Mouse (Mus musculus) hindbrain, postnatal 0 days (tissue): ENCODE measurements around the gene Zbtb33. TPM values are rescaled to one million over a fixed set of nuclear protein-coding genes. Genes with fewer than 3 reads are reported as not detected.
"Not testable (repeated sequence)": the region's sequence is repeated elsewhere in the genome, so short reads cannot be mapped to it uniquely, and the experiment has no call there.

ENCODE experiments used
- ATAC-seq: fragments of 200-750 bp; cut with Nextera tagmentation; 2 replicates; pipeline ENCODE4 v1.8.0; 2017; ENCODE audit warnings: mild to moderate bottlenecking, moderate TSS enrichment, moderate library complexity
- DNase-seq: peaks from one replicate; pipeline ENCODE4 v3.0.0-alpha.2; 2015; ENCODE audit warnings: low spot score
- H3K27ac ChIP-seq: fragments of 300-500 bp; sonication (generic); 2 replicates; pipeline ENCODE4 v1.5.1; 2014; ENCODE audit warnings: mild to moderate bottlenecking
- H3K27me3 ChIP-seq: fragments of 300-500 bp; sonication (generic); 2 replicates; pipeline ENCODE4 v1.6.1; 2014; ENCODE audit warnings: low read length, mixed read lengths; ENCODE audit not compliant: insufficient read depth
- H3K36me3 ChIP-seq: fragments of 300-500 bp; sonication (generic); 2 replicates; pipeline ENCODE4 v1.6.1; 2014; ENCODE audit warnings: low read length, mixed read lengths; ENCODE audit not compliant: insufficient read depth
- H3K4me1 ChIP-seq: fragments of 300-500 bp; sonication (generic); 2 replicates; pipeline ENCODE4 v1.6.1; 2014; ENCODE audit warnings: antibody characterized with exemption, low read length, mixed read lengths; ENCODE audit not compliant: insufficient read depth
- H3K4me2 ChIP-seq: fragments of 300-500 bp; sonication (generic); 2 replicates; pipeline ENCODE4 v1.6.1; 2014; ENCODE audit warnings: low read depth, mild to moderate bottlenecking, low read length, moderate library complexity, mixed read lengths
- H3K4me3 ChIP-seq: fragments of 300-500 bp; sonication (generic); 2 replicates; pipeline ENCODE4 v1.5.1; 2014; ENCODE audit warnings: low read length
- H3K9ac ChIP-seq: fragments of 300-500 bp; sonication (generic); replicated peaks from 2 replicates; pipeline ENCODE4 v1.6.1; 2014; ENCODE audit warnings: mild to moderate bottlenecking, low read length, moderate library complexity, mixed read lengths
- H3K9me3 ChIP-seq: fragments of 300-500 bp; sonication (generic); 2 replicates; pipeline ENCODE4 v1.6.1; 2016; ENCODE audit warnings: low read length, mixed read lengths
- CTCF ChIP-seq: IDR thresholded peaks from 2 replicates; pipeline ENCODE4 v1.5.1; 2016; ENCODE audit warnings: antibody characterized with exemption, control low read depth, low read depth
- WGBS: fragments of 180-500 bp; shearing (Covaris S2); extraction: QIAGEN DNeasy Blood & Tissue Kit; methylation state at CpG from one replicate; pipeline ENCODE4 v1.1.7; 2014; 5-methylcytosine and 5-hydroxymethylcytosine counted together
- polyA plus RNA-seq: library from polyadenylated mRNA; unstranded; fragments of >200 nt; fragmentation: Nextera tagmentation; extraction: Ambion mirVana; gene quantifications from 2 replicates; pipeline ENCODE4 v1.2.1, GENCODE M21; 2015
- total RNA-seq: library from RNA; depleted of rRNA; stranded (reverse); fragments of >200 nt; gene quantifications from 2 replicates; pipeline ENCODE4 v1.2.3, GENCODE M21; 2014; rRNA removed

Gene Zbtb33
- total RNA-seq (20.5 and 26.8 TPM in 2 replicates), polyA plus RNA-seq (3.0 and 3.3 TPM in 2 replicates)

DNA sequence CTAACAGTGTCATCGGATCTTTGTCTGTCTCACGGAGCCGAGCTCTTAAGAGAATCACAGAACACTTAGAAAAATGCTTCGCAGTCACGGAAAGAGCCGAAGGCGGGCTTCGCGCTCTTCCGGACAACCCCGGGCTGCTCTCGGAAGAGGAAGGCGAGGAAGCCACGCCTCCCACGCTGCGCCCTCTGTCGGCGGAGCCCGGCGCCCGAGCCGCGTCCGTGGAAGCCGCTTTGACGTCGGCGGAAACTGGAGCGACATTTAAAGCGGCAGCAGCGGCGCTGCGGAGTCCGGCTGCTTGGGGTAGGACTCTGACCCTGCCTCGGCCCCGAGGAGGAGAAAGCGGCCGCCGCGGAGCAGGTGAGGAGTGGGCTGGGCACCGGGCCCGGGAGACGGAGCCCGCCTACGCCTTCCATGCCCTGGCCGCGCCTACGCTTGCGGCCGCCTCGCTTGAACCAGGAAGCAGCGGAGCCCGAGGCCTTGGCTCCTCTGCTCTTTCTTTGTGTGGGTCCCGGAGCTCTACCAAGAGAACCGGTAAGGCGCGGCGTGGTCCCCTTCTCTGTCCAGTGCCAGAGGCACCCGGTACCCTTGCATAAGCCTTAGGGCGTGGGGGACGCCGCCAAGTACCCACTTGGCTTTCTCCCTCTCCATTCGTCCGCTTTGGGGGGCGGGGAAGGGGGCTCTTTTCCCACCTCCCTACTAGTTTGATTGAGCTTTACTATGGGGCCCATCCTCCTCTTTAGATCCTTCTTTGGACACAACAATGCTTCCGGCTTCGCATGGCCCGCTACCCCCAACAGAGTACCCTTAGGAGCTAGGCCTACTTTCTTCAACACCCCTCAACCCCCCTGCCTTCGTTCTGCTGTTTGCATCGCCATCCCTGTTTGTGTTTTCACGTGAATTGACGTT, at the start of gene Zbtb33:
TSS of gene Zbtb33 (plus strand) at position 242 of the 906 bp plus-strand sequence.
- Histone ChIP-seq H3K4me2 (peak within 1 kb of the TSS; percentile 63), H3K9me3 (no peaks in the 10 kb centered on the region), H3K36me3 (no peaks in the 10 kb centered on the region), H3K27me3 (no peaks in the 10 kb centered on the region), H3K4me3 (peak within 1 kb of the TSS; percentile 57), H3K4me1 (no peaks in the 10 kb centered on the region), H3K27ac (peak within 1 kb of the TSS; percentile 74), H3K9ac (peak within 1 kb of the TSS; percentile 78)
- peak; percentile 97 for ATAC-seq
- WGBS, result 27% methylated on average over 71 of the region's 72 CpGs
- peak; percentile 91 for DNase-seq
- TF ChIP-seq CTCF, result peak; percentile 76

DNA sequence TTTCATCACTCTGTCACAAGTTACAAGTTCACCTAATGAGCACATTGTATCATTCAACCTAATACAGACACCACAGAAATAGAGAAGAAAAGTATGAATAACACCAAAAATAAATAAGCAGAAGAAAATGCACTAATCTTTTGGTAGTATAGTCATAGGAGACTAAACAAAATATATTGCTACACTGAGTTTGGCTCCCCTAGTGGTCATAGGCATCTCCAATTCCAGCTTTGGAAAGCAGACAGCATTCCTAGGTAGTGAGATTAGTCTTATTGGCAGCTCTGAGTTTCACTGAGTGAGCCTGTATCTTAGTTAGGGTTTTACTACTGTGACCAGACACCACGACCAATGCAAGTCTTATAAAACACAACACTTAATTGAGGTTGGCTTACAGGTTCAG, 30.5 kb upstream of the Zbtb33 start:
- Histone ChIP-seq H3K9me3 (no peaks in the 10 kb centered on the region), H3K36me3 (no peaks in the 10 kb centered on the region), H3K27me3 (no peaks in the 10 kb centered on the region), H3K4me2 (no peak overlapping the region), H3K4me3 (no peak overlapping the region), H3K27ac (no peak overlapping the region), H3K9ac (no peak overlapping the region), H3K4me1 (no peaks in the 10 kb centered on the region)
- 80% methylated on average over 1 of the region's 1 CpGs for WGBS
- DNase-seq (no peak), ATAC-seq (no peak)
- TF ChIP-seq CTCF, result peak; percentile 45

DNA sequence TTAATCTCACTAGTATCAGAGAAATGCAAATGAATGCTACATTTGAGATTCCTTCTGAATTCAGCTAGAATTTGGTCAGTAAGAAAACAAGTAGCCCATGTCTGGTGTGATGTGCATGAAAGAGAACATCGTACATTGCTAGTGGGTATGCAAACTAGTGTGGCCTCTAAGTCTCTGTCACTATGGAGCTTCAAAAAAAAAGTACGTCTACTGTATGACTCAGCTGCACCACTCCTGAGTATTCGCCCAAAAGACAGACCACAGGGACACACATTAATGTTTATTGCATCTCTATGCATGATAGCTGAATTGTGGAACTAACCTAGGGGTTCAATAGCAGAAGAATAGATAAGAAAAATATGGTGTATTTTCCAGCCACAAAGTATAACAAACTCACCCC, 24.3 kb upstream of the Zbtb33 start:
- no peak for DNase-seq
- H3K4me2 ChIP-seq, result no peak overlapping the region
- H3K4me1 ChIP-seq, result no peaks in the 10 kb centered on the region
- H3K9ac ChIP-seq, result no peak overlapping the region
- no peaks in the 10 kb centered on the region for H3K27me3 ChIP-seq
- H3K27ac ChIP-seq, result no peak overlapping the region
- WGBS, result 86% methylated on average over 3 of the region's 3 CpGs
- no peaks in the 10 kb centered on the region for H3K36me3 ChIP-seq
- H3K9me3 ChIP-seq, result no peaks in the 10 kb centered on the region
- no peak for ATAC-seq
- no peak overlapping the region for H3K4me3 ChIP-seq
- TF ChIP-seq CTCF, result no peak

- Histone ChIP-seq H3K4me2 (no peak overlapping the region), H3K36me3 (no peaks in the 10 kb centered on the region), H3K4me1 (no peaks in the 10 kb centered on the region), H3K27ac (no peak overlapping the region), H3K9ac (no peak overlapping the region), H3K9me3 (no peaks in the 10 kb centered on the region), H3K27me3 (no peaks in the 10 kb centered on the region), H3K4me3 (no peak overlapping the region)
- no peak for TF ChIP-seq CTCF
- ATAC-seq (no peak), DNase-seq (no peak)
- 84% methylated on average over 9 of the region's 9 CpGs for WGBS
Measured at GRCm38 (mm10) chrX:38166064-38166463, 23.5 kb upstream of the Zbtb33 start.

DNA sequence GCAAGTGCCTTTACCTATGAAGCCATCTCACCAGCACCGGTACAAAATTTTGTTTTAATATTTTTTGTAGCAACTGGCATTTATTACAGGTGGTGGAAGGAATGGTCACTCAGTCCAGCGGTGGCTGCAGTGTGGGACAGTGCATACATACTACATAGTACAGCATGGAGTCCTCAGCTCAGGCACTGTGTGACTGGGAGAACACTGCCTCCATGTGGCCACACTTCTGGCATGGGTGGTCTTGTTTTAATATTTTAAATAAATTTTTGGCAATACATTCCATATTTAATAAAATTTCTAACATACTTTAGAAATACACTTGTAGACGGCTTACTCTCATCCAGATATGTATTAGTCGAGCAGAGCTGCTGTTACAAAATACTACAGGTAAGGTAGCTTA, 23.0 kb upstream of the Zbtb33 start:
- no peak overlapping the region for H3K4me2 ChIP-seq
- no peaks in the 10 kb centered on the region for H3K9me3 ChIP-seq
- H3K9ac ChIP-seq, result no peak overlapping the region
- H3K4me3 ChIP-seq, result no peak overlapping the region
- no peaks in the 10 kb centered on the region for H3K4me1 ChIP-seq
- H3K36me3 ChIP-seq, result no peaks in the 10 kb centered on the region
- TF ChIP-seq CTCF, result no peak
- no peak overlapping the region for H3K27ac ChIP-seq
- no peak for ATAC-seq
- no peaks in the 10 kb centered on the region for H3K27me3 ChIP-seq
- DNase-seq, result no peak
- WGBS, result 84% methylated on average over 4 of the region's 4 CpGs

GRCm38 (mm10) chrX:38179891-38180310, 9.7 kb upstream of the Zbtb33 start:
- TF ChIP-seq CTCF, result peak; percentile 65
- WGBS, result 40% methylated on average over 19 of the region's 19 CpGs
- not testable (repeated sequence) for H3K27me3 ChIP-seq, H3K27ac ChIP-seq, H3K9me3 ChIP-seq, H3K9ac ChIP-seq, H3K4me1 ChIP-seq, H3K36me3 ChIP-seq
- ATAC-seq (0 out of 2 replicates have a peak, but pooled peaks have one; percentile 69), DNase-seq (peak; percentile 58)
- H3K4me2 ChIP-seq, result peak overlapping the region; percentile 41
- peak overlapping the region; percentile 26; the same call in 1 of the 2 replicates for H3K4me3 ChIP-seq
